Mouse (Mus musculus): ENCODE measurements around the gene BC061237.
"Not testable (repeated sequence)": the region's sequence is repeated elsewhere in the genome, so short reads cannot be mapped to it uniquely, and the experiment has no call there.

Gene BC061237

GRCm38 (mm10) chr14:44492163-44492562 is at the start of gene BC061237:
Gene BC061237, plus strand, starts transcription at chr14:44492463.
- DNase-seq (ENCODE audit: low read depth): not testable (repeated sequence)

DNA sequence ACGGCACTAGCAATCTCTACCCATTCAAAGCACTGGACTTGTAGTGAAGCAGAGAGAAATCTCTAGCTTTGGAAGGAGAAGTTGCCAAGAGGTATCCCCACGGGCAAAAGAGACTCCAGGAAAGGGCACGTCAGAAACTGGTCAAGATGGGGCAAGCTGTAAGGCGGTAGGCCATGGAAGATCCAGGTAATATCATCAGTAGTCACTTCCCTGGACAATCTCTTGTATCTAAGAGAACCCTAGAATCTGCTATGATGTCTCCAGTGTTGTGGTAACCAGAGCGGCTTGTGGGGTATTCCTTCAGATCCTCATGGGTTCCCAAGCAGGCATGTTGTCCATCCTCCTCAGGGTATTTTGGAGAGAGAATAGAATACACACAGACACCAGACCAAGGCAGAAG is 25.7 kb downstream of the BC061237 start, which contains the start of gene Gm17093:
Gene Gm17093, plus strand, starts transcription at position 301 of the 400 bp plus-strand sequence.
- not testable (repeated sequence) for DNase-seq (ENCODE audit: low read depth)

DNA sequence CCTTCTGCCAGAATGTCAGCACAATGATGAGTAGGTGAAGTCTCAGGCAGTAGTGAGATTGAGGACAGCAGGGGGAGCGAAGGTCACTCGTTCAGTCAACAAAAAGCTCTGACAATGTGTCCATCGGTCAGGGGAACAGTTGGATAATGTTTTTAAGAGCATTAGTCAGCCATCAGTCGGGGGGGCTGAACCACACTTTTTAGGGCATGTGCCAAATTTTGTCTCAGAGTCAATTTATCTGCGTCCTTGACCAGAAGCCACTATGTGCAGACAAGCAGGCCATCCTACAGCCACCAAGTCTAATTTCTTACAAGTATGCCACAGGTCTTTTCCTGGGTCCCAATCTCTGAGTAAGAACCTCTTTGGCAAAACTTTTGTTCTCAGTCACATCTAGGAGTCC is 55.7 kb downstream of the BC061237 start:
- DNase-seq (ENCODE audit: low read depth): not testable (repeated sequence)
